Mouse (Mus musculus) c-Kit-negative CD71-positive TER-119-positive erythroid progenitor cells, embryonic 14.5 days (primary cell): ENCODE measurements around the gene Col4a2.

ENCODE experiments used
- DNase-seq: peaks from one replicate; pipeline ENCODE4 v3.0.0-alpha.2; 2013; ENCODE audit warnings: low read depth, low spot score

The Col4a2 gene

GRCm38 (mm10) chr8:11357921-11358436 lies 45.4 kb downstream of the Col4a2 start:
- DNase-seq, result no peak

GRCm38 (mm10) chr8:11359846-11360245 lies 47.2 kb downstream of the Col4a2 start:
- DNase-seq, result no peak

GRCm38 (mm10) chr8:11361546-11362277 lies 49.1 kb downstream of the Col4a2 start:
- DNase-seq, result no peak

DNA sequence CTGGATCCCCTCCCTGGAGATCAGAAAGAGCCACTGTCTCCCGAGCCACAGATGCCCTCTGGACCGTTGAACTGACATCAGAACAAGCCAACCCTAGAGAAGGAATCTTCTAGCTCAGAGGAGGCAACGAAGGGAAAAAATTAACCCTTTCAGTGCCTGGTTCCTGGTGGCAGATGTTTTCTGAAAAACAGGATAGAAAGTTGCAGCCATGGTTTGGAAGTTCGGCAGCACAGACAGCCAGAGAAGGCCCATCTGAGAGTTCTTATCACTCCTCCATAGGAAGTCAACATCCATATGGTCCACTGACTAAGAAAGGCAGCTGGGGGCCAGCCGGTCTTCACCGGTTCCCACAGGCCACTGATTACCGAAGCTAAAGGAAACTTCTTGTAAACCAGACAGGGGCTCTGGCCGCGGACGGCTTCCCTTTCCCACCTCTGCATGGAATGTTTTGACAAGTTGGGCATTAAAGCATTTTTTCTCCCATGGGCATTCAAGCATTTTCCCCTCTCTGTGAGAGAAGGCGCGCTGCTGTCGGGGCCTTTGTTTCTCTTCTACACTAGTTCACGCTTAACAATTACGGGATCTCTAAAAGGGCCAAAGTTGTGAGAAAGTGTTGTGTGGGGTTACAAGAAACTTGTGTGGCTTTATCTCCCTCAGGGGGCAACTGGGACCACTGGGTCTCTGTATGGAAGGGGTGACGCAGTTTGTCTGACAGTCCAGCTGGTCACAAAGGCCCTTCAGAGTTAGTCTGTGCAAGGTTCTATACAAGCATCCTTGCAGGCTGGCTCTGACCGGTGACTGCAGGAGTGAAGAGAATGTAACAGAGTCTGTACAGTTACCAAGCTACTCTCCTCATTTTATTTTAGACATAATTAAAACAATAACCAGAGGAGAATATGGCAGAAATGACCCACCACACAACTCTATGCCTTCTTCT lies 49.9 kb downstream of the Col4a2 start:
- no peak for DNase-seq

- DNase-seq, result no peak
Measured at GRCm38 (mm10) chr8:11363340-11364126, 50.9 kb downstream of the Col4a2 start.

DNA sequence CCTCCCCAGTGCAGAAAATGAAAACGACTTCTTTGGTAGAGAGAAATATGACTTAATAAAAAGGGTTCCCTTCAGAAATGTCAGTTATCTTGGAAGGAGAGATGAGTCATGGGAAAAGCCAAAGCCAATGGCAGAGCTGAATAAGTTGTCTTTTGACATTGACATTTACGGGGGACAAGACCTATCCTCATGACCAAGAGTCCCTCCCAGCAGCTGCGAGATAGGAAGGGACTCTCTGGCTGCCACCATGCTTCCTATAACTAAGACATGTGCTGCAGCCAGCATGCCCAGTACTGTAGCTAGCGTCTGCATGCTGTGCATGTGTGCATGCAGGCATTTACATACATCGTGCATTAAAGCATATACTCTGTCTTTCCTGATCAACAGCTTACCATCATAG lies 53.6 kb downstream of the Col4a2 start:
- DNase-seq, result no peak

DNA sequence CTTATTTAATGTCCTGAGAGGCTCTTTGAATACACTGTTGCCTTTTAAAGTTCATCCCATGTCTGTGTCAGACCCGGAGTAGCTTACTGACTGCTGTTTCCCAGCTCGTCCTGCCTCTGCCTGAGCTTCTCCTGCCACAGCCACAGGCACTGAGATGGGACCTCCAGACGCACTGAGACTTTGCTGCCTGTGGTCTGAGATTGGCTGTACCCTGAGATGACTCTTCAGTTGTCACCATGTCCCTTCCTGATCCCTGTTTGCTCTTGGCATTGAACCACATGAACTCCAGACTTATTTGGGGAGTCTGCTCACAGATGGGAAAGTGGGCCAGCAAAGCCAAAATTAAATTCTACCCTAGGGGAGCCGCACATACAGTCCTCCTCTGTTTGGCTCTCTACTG lies 54.1 kb downstream of the Col4a2 start:
- no peak for DNase-seq

DNA sequence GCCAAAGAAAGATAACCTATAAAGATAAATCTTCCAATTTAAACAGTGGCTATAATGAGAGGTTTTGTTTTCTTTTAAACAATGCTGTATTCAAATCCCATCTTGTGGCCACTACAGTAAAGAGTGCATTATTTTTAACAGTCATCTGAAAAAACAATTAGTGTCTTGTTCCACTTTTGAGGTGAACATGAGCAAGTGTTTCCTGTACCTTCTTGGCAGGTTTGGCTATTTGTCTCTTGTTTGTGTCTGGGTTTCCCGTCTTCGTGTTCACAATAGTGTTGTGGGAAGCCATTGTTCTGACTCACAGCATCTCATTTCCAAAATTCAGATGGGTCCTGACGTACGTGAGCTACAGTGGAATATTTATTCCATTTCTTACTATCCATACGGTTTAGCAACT lies 55.1 kb downstream of the Col4a2 start:
- no peak for DNase-seq

DNA sequence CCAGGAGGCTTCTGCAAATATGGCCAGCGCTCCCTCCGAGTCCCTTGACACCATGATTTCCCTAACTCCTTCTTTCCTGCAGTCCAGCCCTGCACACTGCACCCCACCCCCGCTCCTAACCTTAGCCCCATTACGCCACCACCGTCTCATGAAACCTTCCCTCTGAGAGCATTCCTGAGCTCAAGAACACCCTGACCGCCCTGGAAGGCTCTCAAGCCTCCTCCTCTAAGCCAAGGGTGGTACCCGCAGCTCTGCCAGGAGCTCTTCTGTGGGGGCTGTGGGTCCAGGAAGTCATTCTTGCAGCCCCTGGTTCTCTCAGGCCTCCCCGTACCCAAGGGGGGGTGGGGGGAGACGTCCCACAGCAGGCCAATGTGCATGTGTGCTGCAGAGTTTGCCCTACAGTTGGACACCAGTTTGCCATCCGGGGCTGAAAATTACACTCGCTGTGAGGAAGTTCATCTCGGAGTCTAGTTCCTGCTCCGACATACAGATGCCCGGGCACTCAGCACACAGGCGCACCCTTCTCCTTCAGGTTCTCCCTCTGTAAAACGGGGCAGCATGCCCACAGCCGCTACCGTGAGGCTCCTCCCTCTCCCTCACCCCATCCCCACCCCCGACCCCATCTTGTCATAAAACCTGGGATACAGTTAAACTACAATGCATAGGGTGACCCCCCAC lies 57.1 kb downstream of the Col4a2 start:
- no peak for DNase-seq

DNA sequence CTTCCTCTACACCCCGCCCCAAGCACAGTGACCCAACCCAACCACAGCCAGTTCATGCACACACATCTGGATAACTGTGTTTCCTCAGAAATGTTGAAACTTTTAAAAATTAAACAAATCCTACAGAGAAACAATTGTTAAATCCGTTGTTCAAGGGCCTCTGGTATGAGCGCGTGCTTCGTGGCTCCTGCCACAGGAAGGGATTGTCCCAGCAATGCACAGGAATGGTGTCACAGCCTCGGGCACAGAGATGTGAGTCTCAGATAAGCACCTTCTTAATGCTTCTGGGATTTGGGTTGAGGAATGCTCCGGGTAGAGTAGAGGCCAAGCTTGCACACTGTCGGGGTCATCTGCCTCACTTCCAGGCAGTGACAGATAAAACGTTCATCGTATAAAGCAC lies 58.7 kb downstream of the Col4a2 start:
- DNase-seq, result no peak

DNA sequence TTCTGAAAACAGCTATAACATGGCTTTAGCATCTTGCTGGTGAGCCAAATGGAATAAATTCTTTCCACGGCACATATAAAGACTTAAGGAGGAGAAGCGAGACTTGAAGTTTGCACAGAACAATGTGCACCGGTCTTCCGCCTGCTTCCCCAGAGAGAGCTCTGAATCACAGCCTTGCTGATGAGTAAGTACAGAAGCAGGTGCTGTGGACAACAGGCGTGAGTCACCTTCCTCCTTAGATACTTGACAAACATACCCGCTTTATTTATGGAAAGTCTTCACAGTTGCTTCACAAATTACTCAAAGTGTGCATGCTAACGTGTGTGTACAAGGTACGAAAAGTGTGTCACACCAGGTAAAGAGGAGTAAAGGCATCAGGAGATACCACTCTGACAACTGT lies 59.5 kb downstream of the Col4a2 start:
- DNase-seq, result no peak

- no peak for DNase-seq
Measured at GRCm38 (mm10) chr8:11373643-11374325, 61.2 kb downstream of the Col4a2 start.

DNA sequence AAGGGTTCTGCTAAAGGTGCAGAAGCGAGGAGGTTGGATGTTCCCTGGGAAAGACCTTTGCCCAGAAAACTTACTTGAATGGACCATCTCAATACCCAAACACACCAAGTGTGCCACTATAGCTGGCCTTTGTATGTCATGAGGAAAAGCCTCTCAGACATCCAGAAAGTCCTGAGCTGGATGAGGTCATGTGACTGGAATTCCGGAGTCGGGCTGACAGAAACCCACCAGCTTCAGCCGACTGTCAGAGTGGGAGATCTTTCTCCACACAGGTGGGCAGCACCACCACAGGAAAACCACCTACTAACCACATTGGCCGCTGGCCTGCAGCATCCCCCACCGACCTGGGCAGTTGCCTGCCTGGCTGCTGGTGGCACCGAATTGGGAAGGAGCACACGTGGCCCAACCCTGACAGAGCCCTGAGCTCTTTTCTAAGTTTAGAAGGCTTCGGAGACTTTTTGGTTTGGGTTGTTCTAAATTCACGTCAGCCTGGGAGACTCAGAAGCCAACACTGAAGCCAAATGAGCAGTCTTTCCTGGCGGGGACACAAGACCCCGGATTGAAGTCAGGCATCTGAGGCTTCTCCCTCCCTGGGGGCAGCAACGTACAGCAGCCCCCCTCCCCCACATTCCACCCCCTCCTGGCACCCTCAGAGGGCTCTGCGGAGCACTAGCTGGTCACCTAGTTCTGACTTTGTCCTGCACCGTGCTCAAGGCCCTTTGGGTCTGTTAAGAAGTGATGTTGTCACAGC lies 61.9 kb downstream of the Col4a2 start:
- no peak for DNase-seq

DNA sequence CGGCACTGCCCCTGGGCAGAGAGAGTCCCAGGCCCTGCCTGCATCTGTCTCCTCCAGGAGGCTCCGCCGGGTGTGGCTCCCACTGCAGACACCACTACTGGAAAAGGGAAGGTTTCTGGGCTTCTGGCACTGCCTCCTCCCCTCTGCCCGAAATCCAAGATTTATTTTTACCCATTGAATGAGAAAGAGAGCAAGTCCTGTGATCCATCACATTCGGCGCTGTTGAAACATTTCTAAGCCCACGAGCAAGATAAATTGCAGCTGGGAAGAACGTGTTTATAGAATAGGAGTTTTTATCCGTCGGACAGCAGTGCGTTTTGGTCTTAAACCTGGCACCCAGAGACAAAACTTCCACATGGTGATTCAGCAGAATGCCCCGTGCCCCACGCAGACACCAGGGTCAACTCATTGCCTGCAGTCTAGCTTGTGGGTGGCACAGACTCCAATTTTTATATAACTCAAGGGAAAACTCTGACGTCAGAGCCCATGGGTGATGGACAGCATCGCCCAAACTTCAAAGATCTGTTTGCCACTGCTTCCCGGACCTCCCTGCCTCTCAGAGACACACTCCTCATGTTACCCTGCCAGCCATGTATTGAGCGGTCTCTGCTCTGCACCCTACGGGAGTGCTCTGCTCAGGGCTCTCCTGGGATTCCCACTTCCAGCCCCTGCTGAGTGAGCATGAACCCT lies 63.3 kb downstream of the Col4a2 start:
- no peak for DNase-seq

- DNase-seq, result no peak
Measured at GRCm38 (mm10) chr8:11377391-11378210, 65.0 kb downstream of the Col4a2 start.

GRCm38 (mm10) chr8:11379590-11379989 lies 67.0 kb downstream of the Col4a2 start:
- DNase-seq, result no peak

- DNase-seq, result no peak
Measured at GRCm38 (mm10) chr8:11381544-11381943, 68.9 kb downstream of the Col4a2 start.

- DNase-seq, result no peak
Measured at GRCm38 (mm10) chr8:11382059-11382810, 69.6 kb downstream of the Col4a2 start.
